In the genomic region with DNA sequence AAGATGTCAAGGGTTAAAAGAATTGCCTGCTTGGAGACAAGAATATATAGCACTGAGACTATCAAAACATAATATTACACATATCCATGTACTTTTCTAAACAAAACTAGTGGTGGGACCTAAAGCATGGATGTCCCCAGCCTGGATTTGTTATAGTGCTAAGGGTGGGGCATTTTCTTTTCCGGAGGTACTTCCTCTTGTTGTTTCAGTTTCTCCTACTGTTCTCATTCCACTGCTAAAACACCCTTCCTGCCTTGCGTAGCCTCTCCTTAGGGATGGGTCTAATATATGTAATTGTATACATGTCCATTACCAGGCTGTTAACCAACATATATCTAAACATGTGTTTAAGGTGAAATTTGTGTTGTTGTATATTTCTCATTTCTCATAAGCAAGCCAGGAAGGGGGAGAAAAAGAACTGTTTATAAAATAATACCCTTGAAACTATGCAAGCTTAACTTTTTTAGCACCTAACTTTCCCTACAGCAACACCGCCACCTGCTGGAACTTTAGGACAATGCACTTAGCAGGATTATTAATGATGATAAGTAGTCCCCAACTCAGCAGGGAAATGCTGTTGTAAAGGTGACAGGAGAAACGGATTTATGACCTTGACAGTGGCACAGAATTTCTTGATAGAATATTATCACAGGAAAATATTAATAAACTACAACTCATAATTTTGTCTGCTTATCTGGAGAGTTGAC, we compare ENCODE assay signal across 10 mouse cellular contexts. TPM values are rescaled to one million over a fixed set of nuclear protein-coding genes. Genes with fewer than 3 reads are reported as not detected.
DNase-seq lines count a peak whose midpoint lies in the region; ATAC-seq and TF ChIP-seq lines count a peak whose summit lies in the region.
"Had no signal": no experiment of that assay in that cellular context is flagged by ENCODE, and none has a peak within 500 bp of the region (broad histone marks: within the 10 kb centered on the region; RNA-seq: fewer than 3 reads in every experiment).

No protein-coding gene starts in this region.

- no peak for ATAC-seq in hindbrain, embryonic 16.5 days
- ATAC-seq in Patski = no peak
- ATAC-seq in hematopoietic stem cell, adult 5-6 weeks (replicated peaks in 1 of 2; ENCODE audit: insufficient read depth in 1 of 2, low FRiP score in 2 of 2, low TSS enrichment in 1 of 2, low read depth in 1 of 2, poor library complexity in 2 of 2, severe bottlenecking in 2 of 2) = peak; percentile 53 to 74; a peak in 3 of 4 replicates
- 0 out of 2 replicates have a peak, but pooled peaks have one; percentile 50 for ATAC-seq in midbrain, embryonic 15.5 days (replicated peaks)
- 0 out of 2 replicates have a peak, but pooled peaks have one; percentile 29 for ATAC-seq in stomach, embryonic 16.5 days (ENCODE audit: insufficient read depth, low FRiP score)

- H3K27me3 ChIP-seq in hindbrain, embryonic 10.5 days (ENCODE audit: insufficient read depth, poor library complexity, severe bottlenecking) = no peaks in the 10 kb centered on the region
- H3K27me3 ChIP-seq in hindbrain, embryonic 16.5 days (replicated peaks; ENCODE audit: control insufficient read depth, insufficient read depth, low read length) = no peaks in the 10 kb centered on the region
- no peaks in the 10 kb centered on the region for H3K27me3 ChIP-seq in Patski
- H3K27me3 ChIP-seq in midbrain, embryonic 15.5 days (replicated peaks) = no peaks in the 10 kb centered on the region
- H3K27me3 ChIP-seq in stomach, embryonic 16.5 days (ENCODE audit: control insufficient read depth, insufficient read depth, low read length) = no peaks in the 10 kb centered on the region
- H3K27me3 ChIP-seq: midbrain, embryonic 12.5 days had no signal

- POLR2A ChIA-PET in Patski (lab: Charles Lee) = no interaction called here

- H3K9ac ChIP-seq in hindbrain, embryonic 16.5 days (ENCODE audit: low read depth, low read length) = no peak overlapping the region
- no peak overlapping the region for H3K9ac ChIP-seq in midbrain, embryonic 15.5 days
- H3K9ac ChIP-seq in stomach, embryonic 16.5 days (ENCODE audit: low read length) = no peak overlapping the region
- H3K9ac ChIP-seq: embryonic facial prominence, embryonic 13.5 days; midbrain, embryonic 12.5 days had no signal

- no peak overlapping the region for H3K27ac ChIP-seq in hindbrain, embryonic 10.5 days
- no peak overlapping the region for H3K27ac ChIP-seq in hindbrain, embryonic 16.5 days (ENCODE audit: low read depth, low read length)
- no peak overlapping the region for H3K27ac ChIP-seq in midbrain, embryonic 15.5 days
- H3K27ac ChIP-seq in stomach, embryonic 16.5 days (ENCODE audit: low read length) = no peak overlapping the region
- H3K27ac ChIP-seq: embryonic facial prominence, embryonic 13.5 days; midbrain, embryonic 12.5 days had no signal

- no peaks in the 10 kb centered on the region for H3K36me3 ChIP-seq in hindbrain, embryonic 10.5 days
- H3K36me3 ChIP-seq in hindbrain, embryonic 16.5 days (ENCODE audit: control insufficient read depth, insufficient read depth, low read length) = no peaks in the 10 kb centered on the region
- no peaks in the 10 kb centered on the region for H3K36me3 ChIP-seq in midbrain, embryonic 15.5 days (replicated peaks)
- no peaks in the 10 kb centered on the region for H3K36me3 ChIP-seq in stomach, embryonic 16.5 days (ENCODE audit: control insufficient read depth, insufficient read depth, low read length)
- H3K36me3 ChIP-seq: embryonic facial prominence, embryonic 13.5 days; midbrain, embryonic 12.5 days had no signal

- CTCF ChIA-PET in Patski (lab: Charles Lee) = interaction anchor here (0.8 to 2.1 kb wide), 14 partner anchors 9 to 381 kb away, joined by 3 to 20 read pairs (median 4); no protein-coding TSS in a partner anchor

- no peak overlapping the region for H3K4me3 ChIP-seq in hindbrain, embryonic 10.5 days
- no peak overlapping the region for H3K4me3 ChIP-seq in hindbrain, embryonic 16.5 days (ENCODE audit: low read length)
- H3K4me3 ChIP-seq in midbrain, embryonic 15.5 days = no peak overlapping the region
- H3K4me3 ChIP-seq in stomach, embryonic 16.5 days (replicated peaks; ENCODE audit: low read length) = no peak overlapping the region
- H3K4me3 ChIP-seq: embryonic facial prominence, embryonic 13.5 days; midbrain, embryonic 12.5 days had no signal

- 32% methylated on average over 4 of the region's 4 CpGs for WGBS in hindbrain, embryonic 10.5 days
- WGBS in hindbrain, embryonic 16.5 days = 29% methylated on average over 4 of the region's 4 CpGs
- WGBS in midbrain, embryonic 15.5 days = 34% methylated on average over 4 of the region's 4 CpGs
- 23% methylated on average over 4 of the region's 4 CpGs for WGBS in stomach, embryonic 16.5 days

- in situ Hi-C loops in Patski (cut with MboI; ENCODE audit: low pct_unique_long_range_greater_than_20kb) = loop anchor here (5.0 kb wide), 2 partner anchors 358 to 533 kb away; no protein-coding TSS in a partner anchor

- peak; percentile 51 for DNase-seq in hindbrain, embryonic 10.5 days (ENCODE audit: low spot score)
- no peak for DNase-seq in Patski (ENCODE audit: low read depth, low spot score)
- peak; percentile 51 to 71 for DNase-seq in cerebellum, postnatal 4 days (ENCODE audit: low spot score in 2 of 2)
- DNase-seq in layer of hippocampus, postnatal 36 days = peak; percentile 48 to 53

- H3K4me1 ChIP-seq in hindbrain, embryonic 10.5 days (replicated peaks) = peaks cover 8% of the 10 kb centered on the region
- no peaks in the 10 kb centered on the region for H3K4me1 ChIP-seq in hindbrain, embryonic 16.5 days (ENCODE audit: control insufficient read depth, insufficient read depth, low read depth, low read length)
- no peaks in the 10 kb centered on the region for H3K4me1 ChIP-seq in midbrain, embryonic 15.5 days
- no peaks in the 10 kb centered on the region for H3K4me1 ChIP-seq in stomach, embryonic 16.5 days (ENCODE audit: control insufficient read depth, insufficient read depth, low read length)
- H3K4me1 ChIP-seq: midbrain, embryonic 12.5 days had no signal

- TF ChIP-seq CTCF in Patski (IDR thresholded peaks at IDR 0.05) = peak; percentile 73

- no peaks in the 10 kb centered on the region for H3K9me3 ChIP-seq in hindbrain, embryonic 10.5 days
- no peaks in the 10 kb centered on the region for H3K9me3 ChIP-seq in hindbrain, embryonic 16.5 days (ENCODE audit: control insufficient read depth, low read length)
- H3K9me3 ChIP-seq in midbrain, embryonic 15.5 days = no peaks in the 10 kb centered on the region
- no peaks in the 10 kb centered on the region for H3K9me3 ChIP-seq in stomach, embryonic 16.5 days (replicated peaks; ENCODE audit: control insufficient read depth, low read length)
- H3K9me3 ChIP-seq: embryonic facial prominence, embryonic 13.5 days; midbrain, embryonic 12.5 days had no signal

- no peak overlapping the region for H3K4me2 ChIP-seq in hindbrain, embryonic 16.5 days (ENCODE audit: low read length)
- no peak overlapping the region for H3K4me2 ChIP-seq in midbrain, embryonic 15.5 days
- no peak overlapping the region for H3K4me2 ChIP-seq in stomach, embryonic 16.5 days (ENCODE audit: low read depth, low read length)
- H3K4me2 ChIP-seq: embryonic facial prominence, embryonic 13.5 days; midbrain, embryonic 12.5 days had no signal

RNA-seq across cellular contexts. Expression of gene Txk, which starts 41.9 kb away (rescaled TPM):
- not detected in 2 replicates for polyA plus RNA-seq in hindbrain, embryonic 10.5 days (2016; fragmentation: Nextera tagmentation; extraction: Ambion mirVana)
- polyA plus RNA-seq in hindbrain, embryonic 16.5 days (2015; fragmentation: Nextera tagmentation; extraction: Ambion mirVana) = 0.22 and 0.23 TPM in 2 replicates
- 0.09 TPM for polyA plus RNA-seq in Patski (2021)
- total RNA-seq in hematopoietic stem cell, adult 5-6 weeks (2017) = 1.4 and 1.9 TPM in 2 replicates
- under 1 TPM in 1 of 2 experiments, not detected in 1; 0.10 TPM for total RNA-seq in layer of hippocampus, postnatal 36 days (2021)
- polyA plus RNA-seq in midbrain, embryonic 15.5 days (2015; fragmentation: Nextera tagmentation; extraction: Ambion mirVana) = 0.14 and 0.17 TPM in 2 replicates
- 0.26 and 0.34 TPM in 2 replicates for polyA plus RNA-seq in stomach, embryonic 16.5 days (2015; fragmentation: Nextera tagmentation; extraction: Ambion mirVana)

Comparison
In these comparisons a context has a peak if more than half of its experiments do, and no peak if none do; other contexts are left out.
1. ATAC-seq: peak in hematopoietic stem cell, adult 5-6 weeks (2 of 2), midbrain, embryonic 15.5 days (single experiment) and stomach, embryonic 16.5 days (single experiment); none in hindbrain, embryonic 16.5 days (single experiment) and Patski (single experiment).